Mouse (Mus musculus) heart, postnatal 0 days (tissue): ENCODE results near the gene Fam83g.

Experiments
- CTCF ChIP-seq: IDR thresholded peaks from 2 replicates; pipeline ENCODE4 v1.5.1; 2016; ENCODE audit warnings: antibody characterized with exemption, control low read depth, low read depth
- EP300 ChIP-seq: IDR thresholded peaks from 2 replicates; pipeline ENCODE4 v1.6.1; 2016; ENCODE audit warnings: antibody characterized with exemption, low read depth

GRCm38 (mm10) chr11:61732672-61733071, 48.8 kb downstream of the Fam83g start:
- no peak for TF ChIP-seq EP300
- TF ChIP-seq CTCF: no peak
